Mouse (Mus musculus): ENCODE measurements around the gene Tdrd1.

The Tdrd1 gene

GRCm38 (mm10) chr19:56913761-56914160 is 87.8 kb downstream of the Tdrd1 start:
- no peak for DNase-seq

DNA sequence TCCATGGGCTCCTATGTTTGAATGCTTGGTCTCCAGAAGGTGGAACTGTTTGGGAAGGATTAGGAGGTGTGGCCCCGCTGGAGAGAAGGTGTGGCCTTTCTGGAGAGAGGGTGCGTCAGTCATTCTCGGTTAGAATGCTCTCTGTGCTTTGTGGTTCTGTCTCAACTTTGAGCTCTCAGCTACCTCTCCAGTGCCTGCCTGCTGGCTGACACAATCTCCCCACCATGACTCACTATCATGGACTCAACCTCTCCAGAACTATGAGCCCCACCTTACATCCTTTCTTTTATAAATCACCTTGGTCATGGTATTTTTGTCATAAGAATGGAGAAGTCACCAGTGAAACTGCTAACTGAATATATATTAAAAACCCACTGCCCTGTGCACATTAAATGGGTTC is 88.6 kb downstream of the Tdrd1 start:
- no peak for DNase-seq

GRCm38 (mm10) chr19:56915084-56915483 is 89.1 kb downstream of the Tdrd1 start:
- DNase-seq: no peak

All from cerebellum, postnatal 36 days (tissue).